Mouse (Mus musculus) ES-E14 (cell line): ENCODE measurements around the gene Arhgef28.

Source experiments
- HCFC1 ChIP-seq: IDR thresholded peaks from 2 replicates; pipeline ENCODE4 v1.6.1; 2012; ENCODE audit warnings: low read length, inconsistent platforms, borderline replicate concordance; ENCODE audit not compliant: insufficient read depth
- ZNF384 ChIP-seq: IDR thresholded peaks from 2 replicates; pipeline ENCODE4 v1.6.1; 2012; ENCODE audit warnings: low read depth, low read length, inconsistent platforms

DNA sequence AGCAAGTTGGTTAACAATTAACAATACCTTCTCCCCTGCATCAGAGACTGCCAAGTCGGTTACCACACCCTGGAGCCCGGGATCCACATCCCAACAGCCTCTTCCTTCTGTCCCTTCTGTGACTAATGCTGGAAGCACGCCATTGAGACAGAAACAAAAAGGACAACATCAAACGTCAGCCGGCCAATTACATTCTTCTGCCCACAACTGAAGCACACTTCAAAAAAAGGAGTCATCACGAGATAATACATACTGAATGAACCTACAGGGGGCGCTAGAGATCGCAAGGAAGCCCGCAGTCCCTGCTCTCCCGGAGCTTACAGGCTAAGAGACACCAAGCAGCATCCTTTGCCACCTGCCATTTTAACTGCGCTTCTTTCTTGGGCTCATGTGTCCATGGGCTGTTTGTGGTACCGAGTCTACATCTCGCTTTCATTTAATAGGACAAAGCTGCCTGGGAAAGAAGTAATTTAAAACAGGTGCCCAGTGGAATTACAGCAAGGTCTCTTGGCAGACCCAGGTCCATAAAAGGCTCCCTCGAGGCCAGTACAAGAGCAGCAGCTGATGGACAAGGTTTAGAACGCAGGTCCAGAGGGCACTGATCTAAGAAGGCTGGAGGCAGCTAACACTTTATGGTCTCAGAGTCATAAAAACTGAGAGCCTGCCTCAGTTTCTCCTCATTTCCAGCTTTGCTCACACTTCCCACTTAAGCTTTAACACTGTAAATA is 266.6 kb downstream of the Arhgef28 start:
- TF ChIP-seq ZNF384, result 0 out of 2 replicates have a peak, but pooled peaks have one; percentile 27
- TF ChIP-seq HCFC1, result no peak
